Mouse (Mus musculus): ENCODE measurements around the gene Znhit6.

The Znhit6 gene

GRCm38 (mm10) chr3:145575743-145576481, at the start of gene Znhit6:
Znhit6 (plus strand) TSS chr3:145576205.
- peak; percentile 94 for DNase-seq

DNA sequence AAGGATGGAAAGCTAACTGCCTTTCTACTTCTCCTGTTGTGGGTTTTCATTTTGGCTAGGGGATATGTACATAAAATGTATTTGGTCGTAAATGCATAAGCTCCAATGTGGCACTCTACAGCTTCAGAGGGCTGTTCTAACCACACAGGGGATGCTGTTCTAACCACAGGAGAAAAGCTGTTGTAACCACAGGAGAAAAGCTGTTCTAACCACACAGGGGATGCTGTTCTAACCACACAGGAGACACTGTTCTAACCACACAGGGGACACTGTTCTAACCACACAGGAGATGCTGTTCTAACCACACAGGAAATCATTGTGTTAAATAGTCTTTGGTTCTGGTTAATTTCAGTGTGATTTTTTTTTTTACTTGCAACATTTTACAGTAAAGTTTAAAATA, 38.1 kb upstream of the Znhit6 start:
- no peak for DNase-seq

DNA sequence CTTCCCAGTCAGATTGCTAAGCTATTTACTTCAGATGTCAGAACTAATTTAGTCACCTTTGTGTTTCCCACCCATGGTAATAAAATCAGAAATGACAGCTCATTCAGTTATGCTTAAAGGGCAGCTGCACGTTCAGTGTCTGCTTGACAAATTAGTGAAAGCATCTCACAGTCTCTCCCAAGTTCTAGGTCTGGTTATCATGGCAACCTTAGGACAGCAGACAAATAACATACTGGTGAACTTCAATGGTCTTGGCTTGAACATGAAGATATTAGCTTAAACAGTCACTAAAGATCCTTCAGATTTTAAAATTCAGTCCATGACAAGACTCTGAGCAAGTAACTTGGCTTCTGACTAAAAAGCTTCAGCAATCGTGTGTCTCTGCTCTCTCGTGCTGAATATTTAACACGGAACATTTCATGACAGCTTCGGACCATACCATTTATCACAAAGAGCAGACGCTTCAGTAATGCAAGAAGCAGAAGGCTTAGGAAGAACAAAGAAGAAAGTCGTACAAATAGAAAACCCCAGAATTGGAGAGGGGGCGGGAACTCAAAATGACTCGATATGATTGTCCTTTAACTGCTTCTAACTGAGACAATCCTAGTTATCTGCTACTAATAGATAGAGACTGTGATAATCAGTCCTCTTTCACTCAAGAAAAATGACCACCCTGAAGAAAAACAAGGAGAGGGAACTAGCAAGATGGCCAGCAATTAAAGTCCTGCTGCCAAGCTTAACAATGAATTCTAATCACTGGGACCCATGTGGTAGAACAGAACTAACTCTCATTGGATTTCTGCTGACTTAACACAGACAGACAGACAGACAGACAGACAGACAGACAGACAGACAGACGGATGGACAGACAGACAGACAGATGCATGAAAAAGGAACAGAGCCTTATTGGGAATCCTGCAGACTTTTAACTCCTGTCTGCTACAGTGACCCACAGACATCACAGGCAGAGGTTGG, 27.3 kb upstream of the Znhit6 start:
- DNase-seq, result no peak

DNA sequence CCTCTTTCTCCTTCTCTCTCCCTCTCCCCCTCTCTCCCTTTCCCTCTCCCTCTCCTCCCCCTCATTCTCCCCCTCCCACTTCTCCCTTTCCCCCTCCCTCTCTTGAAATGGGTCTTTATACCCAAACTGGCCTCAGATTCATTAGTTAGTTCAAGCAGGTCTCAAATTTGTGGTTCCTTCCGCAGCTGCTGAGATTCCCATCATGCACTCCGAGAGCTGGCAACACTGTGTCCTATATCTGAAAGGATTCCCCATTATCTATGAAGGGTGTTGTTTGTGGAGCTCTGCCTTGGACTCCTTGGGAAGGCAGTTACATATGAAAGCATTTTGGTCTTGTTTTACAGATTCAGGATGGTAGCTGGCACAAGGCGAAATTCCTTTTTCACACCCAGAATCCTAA, 25.8 kb upstream of the Znhit6 start:
- no peak for DNase-seq

DNA sequence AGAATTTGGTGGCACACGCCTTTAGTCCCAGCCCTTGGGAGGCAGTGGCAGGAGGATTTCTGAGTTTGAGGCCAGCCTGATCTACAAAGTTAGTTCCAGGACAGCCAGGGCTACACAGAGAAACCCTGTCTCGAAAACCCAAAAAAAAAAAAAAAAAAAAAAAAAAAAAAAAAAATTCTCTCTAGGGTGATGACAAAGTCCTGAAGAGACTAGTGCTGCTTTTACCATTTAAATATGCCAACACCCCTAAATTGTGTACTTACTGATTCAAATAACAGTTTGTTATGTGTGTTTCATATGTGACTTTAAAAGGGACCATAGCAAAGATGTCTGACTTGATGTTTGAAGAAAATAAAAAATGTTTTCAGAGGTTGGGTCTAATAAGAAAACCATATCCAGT, 21.6 kb upstream of the Znhit6 start:
- no peak for DNase-seq

- DNase-seq, result no peak
Measured at GRCm38 (mm10) chr3:145556206-145556605, 19.8 kb upstream of the Znhit6 start.

GRCm38 (mm10) chr3:145559675-145560074, 16.3 kb upstream of the Znhit6 start:
- DNase-seq, result no peak

DNA sequence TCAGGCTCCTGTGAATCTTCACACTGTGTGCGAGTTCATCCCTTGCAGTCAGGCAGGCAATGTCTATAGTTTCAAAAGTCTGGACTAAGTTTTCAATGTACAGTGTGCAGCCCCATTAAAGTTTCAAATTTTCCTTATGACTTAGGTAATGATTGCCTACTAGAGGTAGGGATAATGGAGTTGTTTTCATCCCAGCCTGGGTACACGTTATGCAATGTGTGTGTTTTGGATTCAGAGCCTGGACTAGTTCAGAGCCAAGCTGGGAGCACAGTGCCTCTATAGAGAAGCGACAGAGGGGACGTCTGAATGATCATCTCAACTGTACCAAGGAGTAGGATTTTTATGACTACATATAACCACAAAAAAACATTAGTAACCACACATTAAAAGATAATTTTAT, 15.9 kb upstream of the Znhit6 start:
- no peak for DNase-seq

DNA sequence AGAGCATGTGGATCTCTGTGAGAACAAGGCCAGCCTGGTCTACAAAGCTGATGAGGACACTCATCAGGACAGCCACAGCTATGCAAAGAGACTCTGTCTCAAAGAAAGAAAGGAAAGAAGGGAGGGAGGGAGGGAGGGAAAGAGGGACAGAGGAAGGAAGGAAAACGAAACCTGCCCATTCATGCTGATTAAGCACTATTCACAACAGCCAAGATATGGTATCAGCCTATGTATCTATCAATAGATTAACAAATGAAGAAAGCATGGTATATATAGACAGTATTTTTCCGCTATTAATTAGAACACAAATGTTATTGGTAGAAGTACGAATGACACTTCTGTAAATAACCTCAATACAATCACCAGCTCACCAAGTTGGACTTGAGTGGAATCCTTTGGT, 1.5 kb upstream of the Znhit6 start:
- DNase-seq, result no peak

DNA sequence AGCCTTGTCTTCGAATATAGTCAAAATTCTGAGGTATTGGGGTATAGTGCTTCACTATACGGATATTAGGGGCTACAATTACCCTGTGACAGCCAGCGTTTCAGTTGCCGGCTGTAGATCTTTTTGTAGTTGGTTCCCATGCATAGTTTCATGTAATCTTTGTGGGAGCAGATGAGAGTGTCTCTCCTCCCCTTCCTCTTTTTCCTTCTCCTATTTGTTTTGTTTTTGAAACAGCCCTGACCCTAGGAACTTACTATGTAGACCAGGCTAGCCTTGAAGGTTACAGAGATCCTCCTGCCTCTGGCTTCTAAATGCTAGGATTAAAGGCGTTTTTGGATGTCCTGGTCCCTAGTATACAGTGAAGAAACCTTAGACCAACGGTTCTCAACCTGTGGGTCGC, 665 bp upstream of the Znhit6 start:
- no peak for DNase-seq

- DNase-seq, result no peak
Measured at GRCm38 (mm10) chr3:145576482-145576822, 447 bp downstream of the Znhit6 start.

DNA sequence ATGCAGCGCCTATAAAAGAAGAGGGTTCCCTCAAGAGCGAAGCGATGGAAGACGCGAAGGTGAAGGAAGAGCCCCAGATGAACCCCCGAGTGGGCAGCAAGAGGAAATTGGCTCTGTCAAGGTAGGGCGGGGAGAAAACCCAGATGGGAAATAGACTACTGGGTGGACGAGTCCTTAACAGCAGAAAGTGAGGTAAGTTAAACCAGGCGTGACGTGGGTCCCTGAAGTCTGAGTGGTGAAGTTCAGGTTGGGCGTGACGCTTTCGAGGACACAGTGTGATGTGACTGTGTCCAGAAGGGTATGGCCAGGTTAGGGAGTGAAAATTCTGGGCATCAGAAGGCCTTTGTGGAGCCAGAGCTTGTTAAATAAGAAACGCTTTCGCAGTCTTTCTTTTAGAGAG, 871 bp downstream of the Znhit6 start:
- DNase-seq, result peak; percentile 6

DNA sequence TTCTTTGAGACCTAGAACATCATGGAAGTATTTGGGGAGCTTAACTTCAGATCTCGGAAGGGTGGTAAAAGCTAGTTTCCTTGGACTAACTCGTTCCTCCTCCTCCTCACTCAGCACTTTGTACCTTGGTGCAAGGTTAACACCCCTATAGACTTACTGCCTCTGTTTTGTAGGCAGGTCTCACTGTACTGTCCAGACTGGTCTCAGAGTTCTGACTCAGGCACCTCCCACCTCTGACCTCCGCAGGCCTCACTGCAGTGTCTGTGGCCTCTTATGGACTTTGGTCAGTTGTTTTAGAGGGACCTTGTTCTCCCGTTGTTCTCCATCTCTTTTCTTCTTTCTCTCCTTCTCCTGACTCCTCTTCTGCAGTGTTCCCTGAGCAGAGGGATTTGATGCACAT, 7.0 kb downstream of the Znhit6 start:
- no peak for DNase-seq

DNA sequence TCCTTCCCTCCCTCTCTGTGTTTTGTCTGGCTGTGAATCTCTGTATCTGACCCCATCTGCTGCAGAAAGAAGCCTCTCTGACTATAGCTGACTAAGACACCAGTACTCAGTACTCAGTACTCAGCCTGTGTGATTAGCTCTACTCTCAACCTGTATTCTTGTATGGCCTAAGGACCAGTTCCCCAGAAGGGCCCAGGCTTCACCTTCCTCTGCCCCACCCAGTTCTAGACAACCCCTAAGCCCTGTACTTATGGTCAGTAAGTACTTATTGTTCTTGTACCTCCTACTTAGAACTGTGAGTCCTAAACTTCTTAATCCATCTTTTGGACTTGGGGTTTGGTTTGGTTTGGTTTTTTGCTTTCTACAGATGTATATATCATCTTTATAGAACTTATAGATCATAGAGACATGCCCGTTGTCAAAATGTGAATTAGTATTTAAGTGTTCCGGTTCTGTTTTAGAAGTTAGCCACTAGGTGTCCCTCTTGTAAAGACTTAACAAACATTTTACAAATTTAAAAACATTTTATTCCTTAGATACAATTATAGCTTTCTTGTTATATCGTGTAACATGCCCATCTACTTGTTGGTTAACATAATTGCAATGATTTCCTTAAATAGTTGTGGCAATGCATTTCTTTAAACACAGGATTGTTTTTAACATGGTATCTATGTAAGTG, 7.7 kb downstream of the Znhit6 start:
- no peak for DNase-seq

DNA sequence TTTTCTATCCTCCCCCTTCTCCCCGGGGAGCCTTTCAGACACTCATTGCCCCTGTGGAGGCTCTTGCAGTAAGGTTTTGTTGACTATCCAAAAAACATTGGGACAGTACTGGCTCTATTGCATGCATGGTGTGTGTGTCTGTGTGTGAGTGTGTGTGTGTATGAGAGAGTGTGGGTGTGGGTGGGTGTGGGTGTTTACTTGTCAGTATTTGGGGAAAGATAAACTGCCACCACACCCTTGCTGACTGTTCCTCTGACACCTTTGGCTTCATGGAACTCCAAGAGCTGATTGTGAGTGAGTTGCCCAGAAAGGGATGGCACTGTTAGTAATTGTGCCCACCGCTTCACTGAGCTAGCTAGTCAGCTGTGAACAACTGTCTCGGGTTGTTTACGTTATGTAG, 14.6 kb downstream of the Znhit6 start:
- DNase-seq, result no peak

GRCm38 (mm10) chr3:145591841-145592542, 16.0 kb downstream of the Znhit6 start:
- DNase-seq, result no peak

DNA sequence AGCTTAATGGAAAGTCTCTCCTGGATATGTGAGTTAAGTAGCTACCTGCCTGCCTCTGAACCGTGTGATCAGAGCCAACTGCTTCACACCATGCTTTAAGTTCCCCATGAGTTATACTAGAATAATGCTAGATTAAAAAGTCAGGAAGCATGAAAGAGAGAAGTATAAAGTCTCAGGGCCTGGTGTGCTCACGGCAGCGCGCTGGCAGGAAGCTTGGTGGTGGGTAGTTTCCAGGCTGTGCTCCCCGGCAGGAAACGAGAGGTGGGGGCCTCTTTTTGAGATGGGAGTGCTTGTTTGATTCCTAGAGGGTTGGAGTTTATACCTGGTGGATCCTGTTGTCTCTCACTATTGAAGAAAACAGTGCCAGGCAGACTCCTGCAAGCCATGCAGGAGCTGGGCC, 19.3 kb downstream of the Znhit6 start:
- no peak for DNase-seq

- no peak for DNase-seq
Measured at GRCm38 (mm10) chr3:145599059-145599458, 23.1 kb downstream of the Znhit6 start.

DNA sequence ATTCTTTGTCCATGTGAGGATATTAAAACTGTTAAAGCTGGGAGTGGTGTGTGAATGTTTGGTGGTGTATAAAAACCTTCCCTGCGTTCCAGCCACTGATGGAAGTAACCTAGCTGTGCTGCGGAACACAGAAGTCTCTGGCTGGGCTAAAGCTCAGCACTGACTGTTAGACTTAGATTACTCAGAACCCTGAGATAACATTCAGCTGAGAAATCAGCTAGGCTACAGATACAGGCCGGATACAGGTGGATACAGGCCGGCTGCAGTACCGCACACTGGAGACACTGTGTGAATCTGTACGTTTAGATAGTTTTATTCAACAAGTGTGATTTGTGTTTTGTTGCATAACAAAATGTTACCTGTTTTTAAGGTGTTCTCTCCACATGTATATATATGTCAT, 24.8 kb downstream of the Znhit6 start:
- DNase-seq, result no peak

GRCm38 (mm10) chr3:145601345-145601744, 25.3 kb downstream of the Znhit6 start:
- no peak for DNase-seq

DNA sequence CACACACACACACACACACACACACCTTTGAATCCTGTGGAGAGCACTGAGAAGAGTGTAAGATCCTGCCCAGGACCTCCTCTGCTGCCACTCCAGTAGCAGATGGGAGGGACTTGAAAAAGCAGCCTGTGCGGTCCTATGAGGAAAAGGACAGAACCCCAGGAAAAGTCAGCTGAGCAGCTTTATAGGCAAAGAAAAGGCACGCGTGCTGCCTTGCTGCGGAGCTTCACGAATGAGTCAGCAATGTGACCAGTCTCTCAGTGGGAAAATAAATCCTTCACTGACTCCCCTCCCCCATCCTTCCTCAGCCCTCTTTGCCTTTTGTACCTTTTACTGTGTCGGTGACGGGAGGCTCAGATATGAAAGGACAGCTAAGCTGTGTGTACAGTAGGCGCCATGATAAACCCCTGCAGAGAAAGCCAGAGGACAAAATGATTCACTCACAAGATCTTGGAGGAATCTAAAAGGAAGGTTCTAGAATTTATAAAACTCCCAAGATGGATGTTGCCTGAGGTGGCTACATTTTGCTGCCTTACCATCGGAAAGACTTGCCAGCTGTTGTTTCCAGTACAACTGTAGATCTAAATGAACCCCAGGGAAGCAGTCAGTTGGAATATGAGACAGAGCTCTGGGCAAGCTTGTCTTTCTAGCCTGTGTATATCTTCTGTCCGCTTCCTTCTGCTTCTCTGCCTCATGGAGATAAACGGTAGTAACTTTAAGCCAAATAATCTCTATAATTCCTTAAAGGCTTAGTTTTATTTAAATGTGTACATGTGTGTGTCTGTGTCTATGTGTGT, 26.6 kb downstream of the Znhit6 start:
- DNase-seq, result no peak
